Mouse (Mus musculus) heart, embryonic 11.5 days (tissue): ENCODE results near the gene Gse1. TPM values are rescaled to one million over a fixed set of nuclear protein-coding genes. Genes with fewer than 3 reads are reported as not detected.

Experiments
- ATAC-seq: fragments of 200-750 bp; cut with Nextera tagmentation; replicated peaks from 2 replicates; pipeline ENCODE4 v1.8.0; 2017; ENCODE audit warnings: moderate library complexity; ENCODE audit not compliant: insufficient number of reproducible peaks, low FRiP score, low TSS enrichment
- H3K27ac ChIP-seq: fragments of 300-500 bp; sonication (generic); 2 replicates; pipeline ENCODE4 v1.5.1; 2014; ENCODE audit warnings: mild to moderate bottlenecking, low read depth, low read length
- H3K27me3 ChIP-seq: fragments of 300-500 bp; sonication (generic); 2 replicates; pipeline ENCODE4 v1.6.1; 2014; ENCODE audit warnings: mild to moderate bottlenecking, low read length, mixed read lengths; ENCODE audit not compliant: control insufficient read depth, insufficient read depth
- H3K36me3 ChIP-seq: fragments of 300-500 bp; sonication (generic); 2 replicates; pipeline ENCODE4 v1.6.1; 2014; ENCODE audit warnings: mild to moderate bottlenecking, low read length, moderate library complexity, mixed read lengths; ENCODE audit not compliant: control insufficient read depth, insufficient read depth
- H3K4me1 ChIP-seq: fragments of 300-500 bp; sonication (generic); 2 replicates; pipeline ENCODE4 v1.6.1; 2014; ENCODE audit warnings: low read length; ENCODE audit not compliant: control insufficient read depth, insufficient read depth
- H3K4me2 ChIP-seq: fragments of 300-500 bp; sonication (generic); 2 replicates; pipeline ENCODE4 v1.6.1; 2014; ENCODE audit warnings: mild to moderate bottlenecking, moderate library complexity
- H3K4me3 ChIP-seq: fragments of 300-500 bp; sonication (generic); 2 replicates; pipeline ENCODE4 v1.5.1; 2014; ENCODE audit warnings: low read depth, low read length
- H3K9ac ChIP-seq: fragments of 300-500 bp; sonication (generic); 2 replicates; pipeline ENCODE4 v1.6.1; 2014; ENCODE audit warnings: mild to moderate bottlenecking, low read depth, low read length, moderate library complexity
- H3K9me3 ChIP-seq: fragments of 300-500 bp; sonication (generic); replicated peaks from 2 replicates; pipeline ENCODE4 v1.6.1; 2016; ENCODE audit warnings: low read length; ENCODE audit not compliant: control insufficient read depth
- WGBS: fragments of 180-500 bp; shearing (Covaris S2); extraction: QIAGEN DNeasy Blood & Tissue Kit; methylation state at CpG from one replicate; pipeline ENCODE4 v1.1.7; 2014; ENCODE audit not compliant: insufficient replicate concordance; 5-methylcytosine and 5-hydroxymethylcytosine counted together
- polyA plus RNA-seq: library from polyadenylated mRNA; unstranded; fragments of >200 nt; fragmentation: Nextera tagmentation; extraction: Ambion mirVana; gene quantifications from 2 replicates; pipeline ENCODE4 v1.2.1, GENCODE M21; 2014

The Gse1 gene
- polyA plus RNA-seq, 1 experiment from 2014 or later = 12.8 TPM

GRCm38 (mm10) chr8:120551677-120551980 is 323.4 kb downstream of the Gse1 start:
- no peaks in the 10 kb centered on the region for H3K9me3 ChIP-seq
- peak overlapping the region; percentile 85 for H3K27ac ChIP-seq
- H3K9ac ChIP-seq = no peak overlapping the region; the same call in 1 of the 2 replicates
- H3K4me3 ChIP-seq = no peak overlapping the region
- H3K27me3 ChIP-seq = no peaks in the 10 kb centered on the region
- H3K4me1 ChIP-seq = peaks cover 95% of the 10 kb centered on the region
- 83% methylated on average over 3 of the region's 3 CpGs for WGBS
- ATAC-seq = no peak
- peaks cover 2% of the 10 kb centered on the region; the same call in 1 of the 2 replicates for H3K36me3 ChIP-seq
- H3K4me2 ChIP-seq = no peak overlapping the region

- Histone ChIP-seq H3K27me3 (no peaks in the 10 kb centered on the region), H3K27ac (no peak overlapping the region), H3K4me2 (no peak overlapping the region), H3K9ac (no peak overlapping the region), H3K4me1 (peaks cover 95% of the 10 kb centered on the region), H3K36me3 (peaks cover 2% of the 10 kb centered on the region; the same call in 1 of the 2 replicates), H3K4me3 (no peak overlapping the region), H3K9me3 (no peaks in the 10 kb centered on the region)
- no peak for ATAC-seq
- WGBS = 85% methylated on average over 11 of the region's 11 CpGs
Observed at GRCm38 (mm10) chr8:120552509-120552908, 324.3 kb downstream of the Gse1 start.

GRCm38 (mm10) chr8:120553441-120554123 is 325.3 kb downstream of the Gse1 start:
- peaks cover 2% of the 10 kb centered on the region; the same call in 1 of the 2 replicates for H3K36me3 ChIP-seq
- H3K4me1 ChIP-seq = peaks cover 95% of the 10 kb centered on the region
- no peak overlapping the region for H3K4me3 ChIP-seq
- H3K9me3 ChIP-seq = no peaks in the 10 kb centered on the region
- 87% methylated on average over 24 of the region's 24 CpGs for WGBS
- H3K27ac ChIP-seq = no peak overlapping the region
- H3K4me2 ChIP-seq = no peak overlapping the region
- no peak for ATAC-seq
- no peaks in the 10 kb centered on the region for H3K27me3 ChIP-seq
- H3K9ac ChIP-seq = no peak overlapping the region

DNA sequence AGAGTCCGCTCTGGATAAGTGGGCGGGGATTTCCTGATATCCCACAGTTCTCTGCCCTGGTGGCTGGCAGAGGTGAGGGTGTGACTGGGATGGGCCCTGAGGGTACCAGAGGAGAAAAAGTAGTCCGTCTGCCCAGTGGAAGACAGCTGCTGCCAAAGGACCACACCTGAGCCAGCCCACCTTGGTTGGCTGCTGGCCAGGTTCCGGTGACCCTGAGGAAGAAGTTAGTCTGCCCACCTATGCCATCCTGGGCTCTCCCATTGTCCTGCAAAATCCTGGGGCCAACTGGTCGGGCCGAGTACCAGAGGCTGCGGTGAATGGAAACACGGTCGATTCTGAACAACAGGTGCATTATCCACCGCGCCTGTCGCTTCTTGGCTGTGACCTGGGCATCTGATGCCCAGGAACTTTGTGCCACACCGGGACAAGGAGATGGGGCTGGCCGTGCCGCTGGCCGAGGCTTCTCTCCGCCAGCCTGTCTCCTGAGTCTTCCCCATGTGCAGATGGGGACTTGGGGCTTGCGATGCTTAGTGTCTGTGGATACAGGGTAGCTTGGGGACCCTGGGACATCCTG is 326.3 kb downstream of the Gse1 start:
- Histone ChIP-seq H3K4me3 (no peak overlapping the region), H3K9ac (no peak overlapping the region), H3K4me2 (peak overlapping the region; percentile 23), H3K27me3 (no peaks in the 10 kb centered on the region), H3K27ac (0 out of 2 replicates have a peak overlapping the region, but pooled peaks have one; percentile 94), H3K9me3 (no peaks in the 10 kb centered on the region), H3K4me1 (peaks cover 95% of the 10 kb centered on the region), H3K36me3 (peaks cover 2% of the 10 kb centered on the region; the same call in 1 of the 2 replicates)
- 91% methylated on average over 18 of the region's 18 CpGs for WGBS
- ATAC-seq = no peak

DNA sequence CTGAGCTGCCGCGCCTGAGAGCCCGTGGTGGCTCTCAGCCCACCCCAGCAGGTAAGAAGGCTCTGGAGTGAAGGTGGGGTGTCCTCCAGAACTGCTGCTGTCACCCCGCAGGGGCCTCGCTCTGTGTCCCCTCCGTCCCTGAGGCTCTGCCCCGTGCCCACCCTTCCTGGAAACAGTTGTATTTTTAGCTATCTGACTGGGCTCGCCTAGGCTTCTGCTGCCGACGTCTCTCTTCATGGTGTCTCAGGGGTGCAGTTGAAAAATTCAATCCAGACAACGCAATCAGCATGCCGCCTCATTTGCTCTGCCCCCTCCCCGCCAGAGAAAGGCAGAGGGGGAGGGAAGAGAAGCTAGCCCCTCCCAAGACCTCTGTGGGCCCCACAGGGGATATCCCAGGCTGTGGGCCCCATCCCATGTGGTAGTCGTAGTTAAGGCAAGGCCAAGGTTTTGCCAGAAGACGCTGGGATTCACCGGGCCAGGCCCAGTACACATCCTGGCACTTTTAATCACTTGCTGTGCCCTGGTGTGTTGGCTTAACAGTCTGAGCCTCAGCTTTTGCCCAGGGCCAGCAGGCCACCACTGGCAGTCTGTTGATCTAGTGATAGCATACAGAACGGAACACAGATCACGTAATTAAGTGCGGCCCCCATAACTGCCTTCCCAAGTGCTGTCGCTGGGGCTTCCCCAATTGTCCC is 328.1 kb downstream of the Gse1 start:
- ATAC-seq = no peak
- Histone ChIP-seq H3K9me3 (no peaks in the 10 kb centered on the region), H3K4me2 (peak overlapping the region; percentile 55), H3K36me3 (peaks cover 2% of the 10 kb centered on the region; the same call in 1 of the 2 replicates), H3K4me1 (peaks cover 93% of the 10 kb centered on the region), H3K9ac (peak overlapping the region; percentile 65), H3K27ac (peak overlapping the region; percentile 94), H3K27me3 (no peaks in the 10 kb centered on the region), H3K4me3 (peak overlapping the region; percentile 29; the same call in 1 of the 2 replicates)
- 33% methylated on average over 20 of the region's 20 CpGs for WGBS

DNA sequence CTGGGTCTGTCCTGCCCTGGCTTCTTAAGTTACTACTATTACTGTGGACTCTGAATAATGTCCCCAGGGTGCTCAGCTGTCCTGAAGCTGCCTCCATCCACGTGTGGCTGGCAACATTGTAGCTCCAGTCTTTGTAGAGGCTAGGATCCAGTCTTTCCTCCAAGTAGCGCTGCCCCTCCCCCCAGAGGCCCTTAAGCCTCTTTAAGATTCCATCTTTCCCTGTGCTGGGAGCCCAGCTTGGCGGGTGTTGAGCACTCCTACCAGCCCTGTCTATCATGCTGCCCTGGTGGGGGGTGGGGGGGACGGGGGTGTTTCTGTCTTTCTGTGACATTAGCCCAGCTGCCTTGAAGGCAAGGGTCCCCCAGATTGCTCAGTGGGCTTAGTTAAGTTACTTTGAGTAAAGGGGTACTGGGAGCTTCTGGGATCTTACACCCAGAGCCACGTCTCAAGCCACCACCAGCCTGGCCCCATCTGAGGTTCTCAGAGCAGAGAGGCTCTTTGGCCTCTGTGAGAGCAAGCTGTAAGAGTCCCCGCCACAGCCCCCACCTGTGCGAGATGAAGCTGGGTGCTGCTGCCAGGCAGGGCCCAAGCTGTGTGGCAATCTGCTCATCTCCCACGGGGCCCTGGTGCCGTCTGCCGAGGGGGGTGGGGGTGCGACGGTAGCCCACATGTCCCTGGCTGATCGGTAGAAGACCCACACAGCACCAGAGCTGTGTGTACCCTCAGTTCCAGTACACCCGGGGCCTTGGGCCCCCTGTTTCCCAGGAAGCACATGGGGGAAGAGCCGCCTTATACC is 329.1 kb downstream of the Gse1 start:
- 54% methylated on average over 15 of the region's 15 CpGs for WGBS
- no peak overlapping the region for H3K4me2 ChIP-seq
- no peaks in the 10 kb centered on the region for H3K9me3 ChIP-seq
- no peak overlapping the region for H3K4me3 ChIP-seq
- no peak for ATAC-seq
- H3K36me3 ChIP-seq = peaks cover 2% of the 10 kb centered on the region; the same call in 1 of the 2 replicates
- H3K27ac ChIP-seq = peak overlapping the region; percentile 94
- H3K9ac ChIP-seq = peak overlapping the region; percentile 65; the same call in 1 of the 2 replicates
- H3K27me3 ChIP-seq = no peaks in the 10 kb centered on the region
- H3K4me1 ChIP-seq = peaks cover 93% of the 10 kb centered on the region

GRCm38 (mm10) chr8:120558162-120558561 is 329.9 kb downstream of the Gse1 start:
- Histone ChIP-seq H3K9ac (no peak overlapping the region), H3K36me3 (peaks cover 2% of the 10 kb centered on the region; the same call in 1 of the 2 replicates), H3K4me2 (no peak overlapping the region), H3K4me1 (peaks cover 95% of the 10 kb centered on the region), H3K27me3 (no peaks in the 10 kb centered on the region), H3K27ac (no peak overlapping the region), H3K4me3 (no peak overlapping the region), H3K9me3 (no peaks in the 10 kb centered on the region)
- 68% methylated on average over 4 of the region's 4 CpGs for WGBS
- no peak for ATAC-seq

- no peaks in the 10 kb centered on the region for H3K27me3 ChIP-seq
- no peaks in the 10 kb centered on the region for H3K36me3 ChIP-seq
- H3K4me3 ChIP-seq = no peak overlapping the region
- H3K9ac ChIP-seq = no peak overlapping the region; the same call in 1 of the 2 replicates
- no peak overlapping the region for H3K4me2 ChIP-seq
- H3K27ac ChIP-seq = no peak overlapping the region
- 57% methylated on average over 11 of the region's 11 CpGs for WGBS
- ATAC-seq = no peak
- peaks cover 98% of the 10 kb centered on the region for H3K4me1 ChIP-seq
- no peaks in the 10 kb centered on the region for H3K9me3 ChIP-seq
Observed at GRCm38 (mm10) chr8:120559654-120560053, 331.4 kb downstream of the Gse1 start.
